Mouse (Mus musculus) skeletal muscle tissue, adult 2 months (tissue): ENCODE measurements around the gene Prkcb.
"Not testable (repeated sequence)": the region's sequence is repeated elsewhere in the genome, so short reads cannot be mapped to it uniquely, and the experiment has no call there.

ENCODE experiments used
- DNase-seq: peaks from one replicate; pipeline ENCODE4 v3.0.0-alpha.2; 2012; ENCODE audit warnings: low read depth, low spot score

Prkcb gene

GRCm38 (mm10) chr7:122288605-122289242 lies at the start of gene Prkcb:
Prkcb (plus strand) TSS chr7:122288751.
- DNase-seq = peak; percentile 31

GRCm38 (mm10) chr7:122238939-122239338 lies 49.6 kb upstream of the Prkcb start:
- no peak for DNase-seq

DNA sequence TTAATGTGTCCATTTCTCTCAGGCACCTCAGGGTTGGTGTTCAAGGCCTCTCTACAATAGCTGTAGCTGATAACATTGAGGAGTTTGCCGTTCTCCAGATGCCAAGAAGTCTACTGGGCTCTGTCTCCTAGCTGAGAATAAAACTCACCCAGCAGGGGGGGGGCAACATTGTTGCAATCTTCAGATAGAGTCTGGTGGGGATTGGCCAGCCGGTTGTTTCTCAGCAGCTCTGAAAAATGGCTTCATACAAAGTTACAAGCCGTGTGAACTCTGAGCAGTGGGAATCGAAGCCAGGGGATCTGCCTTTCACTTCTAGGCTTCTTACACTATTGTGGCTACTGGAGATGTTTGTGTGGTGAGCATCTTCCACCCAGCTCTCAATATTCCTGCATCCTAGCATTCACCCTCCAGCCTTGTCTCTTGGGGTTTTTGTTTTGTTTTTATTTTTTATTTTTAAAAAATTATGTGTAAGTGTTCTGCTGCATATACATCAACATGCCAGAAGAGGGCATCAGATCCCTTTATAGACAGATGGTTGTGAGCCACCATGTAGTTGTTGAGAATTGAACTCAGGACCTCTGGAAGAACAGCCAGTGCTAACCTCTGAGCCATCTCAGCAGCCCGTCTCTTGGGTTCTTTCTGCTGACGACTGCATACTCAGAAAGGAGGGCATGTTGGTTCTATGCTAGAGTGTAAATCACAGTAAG lies 48.0 kb upstream of the Prkcb start:
- no peak for DNase-seq

GRCm38 (mm10) chr7:122242260-122242659 lies 46.3 kb upstream of the Prkcb start:
- no peak for DNase-seq

DNA sequence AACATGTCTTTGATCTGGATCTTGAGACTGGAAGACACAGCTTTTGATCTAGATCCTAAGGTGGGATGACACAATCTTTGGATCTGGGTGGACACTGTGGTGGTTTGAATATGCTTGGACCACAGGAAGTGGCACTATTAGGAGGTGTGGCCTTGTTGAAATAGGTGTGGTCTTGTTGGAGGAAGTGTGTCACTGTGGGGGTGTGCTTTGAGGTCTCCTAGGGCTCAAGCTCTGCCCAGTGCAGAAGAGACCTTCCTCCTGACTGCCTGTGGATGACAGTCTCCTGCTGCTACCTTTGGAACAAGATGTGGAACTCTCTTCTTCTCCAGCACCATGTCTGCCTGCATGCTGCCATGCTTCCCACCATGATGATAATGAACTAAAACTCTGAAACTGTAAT lies 45.8 kb upstream of the Prkcb start:
- not testable (repeated sequence) for DNase-seq

- no peak for DNase-seq
Measured at GRCm38 (mm10) chr7:122244166-122244565, 44.4 kb upstream of the Prkcb start.

- no peak for DNase-seq
Measured at GRCm38 (mm10) chr7:122244584-122244983, 44.0 kb upstream of the Prkcb start.

- no peak for DNase-seq
Measured at GRCm38 (mm10) chr7:122245976-122246375, 42.6 kb upstream of the Prkcb start.

DNA sequence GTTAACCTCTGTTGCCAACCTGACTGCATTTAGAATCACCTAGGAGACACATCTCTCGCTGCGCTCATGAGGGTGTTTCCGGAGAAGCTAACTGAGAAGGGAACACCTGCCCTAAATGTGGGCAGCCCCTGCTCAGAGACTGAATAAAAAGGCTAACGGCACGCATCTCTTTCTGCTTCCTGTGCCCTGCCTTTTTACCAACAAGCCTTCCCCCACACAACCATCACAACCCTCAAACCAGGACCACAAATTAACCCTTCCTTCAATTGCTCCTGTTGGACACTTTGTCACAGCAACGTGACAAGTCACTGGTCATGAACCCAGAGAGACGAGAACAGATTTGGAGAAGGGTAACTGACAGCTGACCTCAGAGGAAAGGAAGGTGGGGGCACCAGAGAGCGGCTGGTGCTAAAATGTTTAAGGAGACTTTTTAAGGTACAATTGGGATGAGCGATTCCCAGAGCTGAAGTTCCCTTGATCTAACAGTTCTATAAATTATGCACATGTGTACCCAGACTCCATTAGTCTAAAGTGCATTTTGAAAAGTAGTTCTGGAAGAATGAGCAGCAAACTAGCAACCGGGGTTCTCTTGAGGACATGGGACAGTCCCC lies 41.2 kb upstream of the Prkcb start:
- DNase-seq = no peak

GRCm38 (mm10) chr7:122249321-122249821 lies 39.2 kb upstream of the Prkcb start:
- DNase-seq = no peak

GRCm38 (mm10) chr7:122251197-122252011 lies 37.1 kb upstream of the Prkcb start:
- DNase-seq = peak; percentile 30

GRCm38 (mm10) chr7:122256722-122257121 lies 31.8 kb upstream of the Prkcb start:
- no peak for DNase-seq

- no peak for DNase-seq
Measured at GRCm38 (mm10) chr7:122258521-122258920, 30.0 kb upstream of the Prkcb start.

DNA sequence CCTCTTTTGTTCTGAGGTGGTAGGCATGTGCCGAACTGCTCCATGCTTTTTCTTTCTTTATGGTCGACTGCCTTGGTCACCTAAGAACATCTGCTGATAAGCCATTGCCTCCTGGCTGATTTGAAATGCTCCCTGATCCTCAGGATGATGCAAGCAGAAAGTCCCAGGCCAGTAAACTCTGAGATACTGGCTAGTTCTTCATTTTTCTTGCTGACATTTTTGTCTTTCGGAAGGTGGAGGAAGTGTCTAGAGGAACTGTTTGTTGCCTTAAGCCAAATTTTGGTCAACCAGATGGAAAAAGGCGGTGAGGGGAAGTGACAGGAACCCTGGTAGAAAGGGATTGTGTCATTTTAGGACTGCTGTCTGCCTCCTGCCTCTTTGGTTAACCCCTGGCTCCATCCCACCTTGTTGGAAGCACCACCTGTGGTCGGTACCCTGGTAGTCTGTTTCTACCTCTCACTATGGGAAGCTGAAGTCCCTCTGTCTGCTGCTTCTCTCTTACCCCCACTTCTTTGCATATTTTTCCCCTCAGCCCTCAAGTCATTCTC lies 28.4 kb upstream of the Prkcb start:
- DNase-seq = peak; percentile 26

GRCm38 (mm10) chr7:122268983-122269486 lies 19.5 kb upstream of the Prkcb start:
- DNase-seq = no peak

- DNase-seq = no peak
Measured at GRCm38 (mm10) chr7:122272334-122272733, 16.2 kb upstream of the Prkcb start.

GRCm38 (mm10) chr7:122279580-122279979 lies 9.0 kb upstream of the Prkcb start:
- DNase-seq = no peak

GRCm38 (mm10) chr7:122280334-122280733 lies 8.2 kb upstream of the Prkcb start:
- DNase-seq = no peak

- no peak for DNase-seq
Measured at GRCm38 (mm10) chr7:122282584-122282983, 6.0 kb upstream of the Prkcb start.

DNA sequence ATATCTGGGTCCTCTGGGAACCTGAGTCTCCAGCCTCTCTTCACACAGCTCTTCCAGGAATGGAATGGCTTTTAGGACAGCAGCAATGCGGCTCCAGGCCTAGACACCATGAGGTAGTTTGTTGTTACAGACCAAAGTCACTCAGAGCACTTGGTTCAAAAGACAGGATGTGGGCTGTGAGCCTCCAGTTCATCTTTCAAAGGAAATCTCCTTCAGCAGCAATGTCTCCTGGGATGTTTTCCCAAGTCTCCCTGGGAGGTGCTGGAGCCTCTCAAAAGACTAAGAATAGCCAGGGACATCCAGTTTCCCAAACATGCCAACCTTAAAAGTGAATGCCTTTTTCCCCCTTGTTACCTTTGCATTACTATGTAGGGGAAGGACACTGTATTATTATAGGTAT lies 1.3 kb upstream of the Prkcb start:
- no peak for DNase-seq
